Mouse (Mus musculus) bone marrow, adult 2 months (tissue): ENCODE measurements around the gene Cpne2. TPM values are rescaled to one million over a fixed set of nuclear protein-coding genes. Genes with fewer than 3 reads are reported as not detected.

Source experiments
- H3K27ac ChIP-seq: fragments of 200-500 bp; 2 replicates; pipeline ENCODE4 v1.5.1; 2012; ENCODE audit warnings: low read depth, mild to moderate bottlenecking, control low read depth, inconsistent platforms, low read length; ENCODE audit not compliant: control insufficient read depth, poor library complexity, insufficient read depth
- H3K4me1 ChIP-seq: fragments of 200-500 bp; 2 replicates; pipeline ENCODE4 v1.6.1; 2011; ENCODE audit warnings: low read length; ENCODE audit not compliant: control insufficient read depth, insufficient read depth
- H3K4me3 ChIP-seq: fragments of 200-500 bp; replicated peaks from 2 replicates; pipeline ENCODE3; 2011; ENCODE audit warnings: mild to moderate bottlenecking, low read depth, low read length, control low read depth; ENCODE audit not compliant: control insufficient read depth
- CTCF ChIP-seq: fragments of 200-500 bp; IDR thresholded peaks from 2 replicates; pipeline ENCODE4 v1.5.1; 2011; ENCODE audit warnings: low read length, control low read depth; ENCODE audit not compliant: control insufficient read depth, insufficient read depth
- POLR2A ChIP-seq: fragments of 200-500 bp; IDR thresholded peaks from 2 replicates; pipeline ENCODE4 v1.6.1; 2011; ENCODE audit warnings: low read depth, mild to moderate bottlenecking, control low read depth, low read length, borderline replicate concordance; ENCODE audit not compliant: control insufficient read depth
- WGBS: fragments of 180-500 bp; shearing (Covaris S2); methylation state at CpG from one replicate; pipeline ENCODE4 v1.1.7; 2018; 5-methylcytosine and 5-hydroxymethylcytosine counted together
- polyA plus RNA-seq: library from polyadenylated mRNA; stranded (reverse); fragments of >200 nt; gene quantifications from 2 replicates; pipeline ENCODE4 v1.2.4, GENCODE M21; 2011; ENCODE audit warnings: low replicate concordance; ENCODE audit not compliant: missing spikeins, insufficient read depth, insufficient read length

Cpne2 gene
- 23.4 and 36.1 TPM in 2 replicates for polyA plus RNA-seq

DNA sequence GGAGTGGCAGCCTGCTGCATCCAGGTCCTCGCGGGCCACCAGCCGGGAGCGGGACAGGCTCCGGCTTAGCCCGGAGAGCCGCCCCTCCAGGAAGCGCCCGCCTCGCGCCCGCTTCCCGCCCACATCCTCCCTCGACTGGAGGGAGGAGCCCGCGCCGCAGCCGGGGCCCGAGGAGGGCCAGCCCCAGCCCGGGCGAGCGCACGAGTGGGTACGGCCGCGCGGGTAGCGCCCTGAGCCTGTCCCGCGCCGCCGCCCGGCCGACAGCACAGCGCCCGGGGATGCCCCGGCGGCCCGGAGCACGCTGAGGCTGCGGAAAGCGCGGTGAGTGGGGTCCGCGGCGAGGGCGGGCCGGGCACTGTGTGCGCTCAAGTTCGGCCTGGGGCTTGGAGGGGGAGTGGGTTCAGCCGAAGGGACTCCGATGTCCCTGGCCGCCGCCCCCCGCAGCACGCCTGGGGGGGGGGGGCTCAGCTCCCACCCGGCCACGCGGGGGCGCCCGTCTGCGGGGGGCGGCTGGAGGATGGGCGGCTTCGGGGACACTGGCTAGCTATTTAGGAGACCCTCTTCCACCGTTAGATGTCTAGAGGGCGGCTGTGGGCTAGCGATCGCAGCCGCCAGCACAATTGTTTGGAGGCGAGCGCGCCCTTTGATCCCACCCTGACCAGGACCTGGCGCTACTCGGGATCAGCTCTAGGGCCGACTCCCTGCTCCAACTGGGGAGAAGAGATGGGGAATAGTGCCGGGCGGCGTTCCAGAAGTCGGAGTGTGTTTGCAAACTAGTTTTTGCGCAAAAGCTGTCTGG is at the start of gene Cpne2:
Gene Cpne2 (plus strand): TSS at position 118 of the 799 bp plus-strand sequence.
- Histone ChIP-seq H3K4me3 (peak within 1 kb of the TSS; percentile 73), H3K4me1 (peaks cover 5% of the 10 kb centered on the region; the same call in 1 of the 2 replicates), H3K27ac (peak within 1 kb of the TSS; percentile 93)
- under 1% methylated on average over 68 of the region's 81 CpGs for WGBS
- TF ChIP-seq POLR2A: peak; percentile 53; the same call in 1 of the 2 replicates
- TF ChIP-seq CTCF: no peak

DNA sequence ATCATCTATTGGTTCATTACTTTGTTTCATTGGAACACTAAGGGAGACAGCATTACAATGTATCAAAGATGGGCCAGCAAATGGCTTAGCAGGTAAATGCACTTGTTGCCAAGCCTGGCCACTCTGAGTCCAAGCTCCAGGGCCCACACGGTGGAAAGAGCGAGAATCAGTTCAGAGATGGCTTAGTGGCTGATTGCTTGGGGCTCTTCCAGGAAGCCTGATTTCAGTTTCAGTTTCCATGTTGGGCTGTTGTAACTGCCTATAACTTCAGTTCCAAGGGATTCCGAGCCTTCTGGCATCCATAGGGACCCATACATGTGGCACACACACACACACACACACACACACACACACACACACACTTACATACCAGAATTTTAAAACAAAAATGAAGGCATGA is 47.5 kb upstream of the Cpne2 start:
- H3K27ac ChIP-seq: no peak overlapping the region
- WGBS: 23% methylated on average over 3 of the region's 3 CpGs
- no peaks in the 10 kb centered on the region for H3K4me1 ChIP-seq
- TF ChIP-seq POLR2A (no peak), CTCF (no peak)
- no peak overlapping the region for H3K4me3 ChIP-seq

DNA sequence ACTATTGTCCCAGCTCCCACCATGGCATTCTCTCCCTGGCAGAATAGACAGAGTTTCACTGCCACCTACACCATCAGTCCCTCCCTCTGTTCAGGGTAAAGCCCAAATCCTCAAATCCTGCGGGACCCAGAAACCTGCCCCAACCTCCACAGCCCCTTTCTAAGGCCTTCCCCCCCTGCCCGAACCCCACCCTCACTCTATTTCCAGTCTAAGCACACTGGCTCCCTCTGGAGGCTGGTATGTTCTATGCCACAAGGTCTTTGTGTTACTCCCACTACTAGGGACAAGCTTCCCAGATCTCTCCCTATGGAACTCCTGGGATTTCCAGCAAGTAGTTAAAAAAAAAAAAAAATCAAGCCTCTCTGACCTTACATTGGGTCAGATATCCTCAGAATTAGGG is 46.9 kb upstream of the Cpne2 start:
- Histone ChIP-seq H3K4me1 (no peaks in the 10 kb centered on the region), H3K4me3 (no peak overlapping the region), H3K27ac (no peak overlapping the region)
- WGBS: 16% methylated on average over 2 of the region's 2 CpGs
- TF ChIP-seq CTCF (peak; percentile 42; the same call in 1 of the 2 replicates), POLR2A (no peak)

DNA sequence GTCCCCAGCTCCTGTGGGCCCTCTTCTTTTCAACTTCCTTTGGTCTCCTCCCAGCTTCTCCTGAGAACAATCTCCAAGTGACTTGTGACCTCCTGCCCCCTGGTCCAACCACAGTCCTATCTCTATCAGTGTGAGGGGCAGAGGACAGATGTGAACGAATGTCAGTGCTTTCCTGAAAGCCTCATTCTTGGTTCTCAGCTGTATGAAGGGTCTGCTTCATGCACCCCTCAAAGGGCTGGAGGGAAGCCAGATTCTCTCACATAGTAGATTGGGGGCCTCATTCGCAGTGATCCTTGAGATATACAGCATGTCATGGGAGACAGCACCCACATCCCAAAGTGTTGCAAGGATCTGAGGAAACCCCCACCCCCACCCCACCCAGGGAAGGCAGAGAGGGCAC is 44.8 kb upstream of the Cpne2 start:
- 78% methylated on average over 2 of the region's 2 CpGs for WGBS
- no peak overlapping the region for H3K4me3 ChIP-seq
- no peaks in the 10 kb centered on the region for H3K4me1 ChIP-seq
- no peak overlapping the region for H3K27ac ChIP-seq
- TF ChIP-seq POLR2A: no peak
- no peak for TF ChIP-seq CTCF

DNA sequence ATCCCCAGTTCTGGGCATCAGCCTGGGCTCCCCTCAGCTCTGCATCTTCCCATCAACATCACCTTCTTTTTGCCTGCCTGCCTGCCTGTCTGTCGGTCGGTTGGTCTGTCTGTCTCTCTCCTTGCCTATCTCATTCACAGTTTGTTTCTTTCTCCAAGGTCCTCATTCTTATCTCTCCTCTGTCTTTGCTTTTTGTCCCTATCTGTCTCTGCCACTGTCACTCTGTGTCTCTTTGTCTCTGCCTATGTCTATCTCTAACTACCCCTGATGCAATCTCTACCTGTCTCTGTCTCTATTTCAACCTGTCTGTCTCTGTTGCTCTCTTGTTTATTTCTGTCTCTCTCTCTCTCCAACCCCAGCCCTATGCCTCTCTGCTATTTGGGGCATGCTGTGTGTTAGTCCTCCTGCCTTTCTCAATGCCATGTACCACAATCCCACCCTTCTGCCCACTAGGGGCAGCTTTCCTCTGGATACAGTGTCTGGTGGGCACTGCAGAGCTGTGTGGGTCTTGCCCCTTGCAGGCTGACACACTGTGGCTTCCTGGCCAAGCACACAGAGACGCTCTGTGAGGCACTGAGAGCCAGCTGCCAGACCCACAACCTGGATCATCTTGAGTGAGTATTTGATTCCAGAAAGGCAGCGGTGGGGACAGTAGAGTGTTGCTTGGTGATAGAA is 42.8 kb upstream of the Cpne2 start:
- Histone ChIP-seq H3K27ac (no peak overlapping the region), H3K4me1 (no peaks in the 10 kb centered on the region), H3K4me3 (no peak overlapping the region)
- TF ChIP-seq POLR2A (no peak), CTCF (no peak)
- WGBS: 68% methylated on average over 4 of the region's 4 CpGs

DNA sequence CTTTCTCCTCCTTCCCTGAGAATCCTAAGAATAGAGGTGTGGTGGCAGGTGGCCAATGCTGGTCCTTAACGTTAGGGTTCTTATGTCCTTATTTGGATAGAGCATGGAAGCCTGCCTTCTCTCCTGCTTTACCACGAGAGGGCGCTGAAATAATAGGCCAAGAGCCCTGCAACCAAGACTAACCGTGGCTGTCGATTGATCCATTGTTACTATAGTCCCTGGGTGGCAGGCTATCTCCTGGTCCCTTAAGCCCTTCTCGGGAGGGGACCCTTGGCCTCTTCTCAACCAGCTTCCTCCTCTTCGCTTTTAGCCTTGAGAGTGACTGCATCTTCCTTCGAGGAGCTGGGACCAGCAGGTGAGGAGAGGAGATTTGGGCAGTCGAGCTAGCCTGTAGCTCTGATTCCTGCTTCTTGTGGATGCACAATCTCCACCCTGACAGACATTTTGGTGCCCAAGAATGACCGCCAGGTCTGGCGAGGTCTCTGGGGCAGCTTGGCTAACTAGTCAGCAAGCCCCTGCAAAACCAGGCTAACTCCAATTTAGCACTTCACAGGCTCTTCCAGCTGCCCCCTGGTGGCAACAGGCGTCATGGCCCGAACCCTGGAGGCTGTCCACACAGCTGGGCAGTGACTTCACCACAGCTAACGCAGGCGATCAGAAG is 40.6 kb upstream of the Cpne2 start:
- 26% methylated on average over 15 of the region's 15 CpGs for WGBS
- Histone ChIP-seq H3K4me1 (no peaks in the 10 kb centered on the region), H3K4me3 (no peak overlapping the region), H3K27ac (no peak overlapping the region)
- TF ChIP-seq POLR2A: no peak
- TF ChIP-seq CTCF: peak; percentile 87

DNA sequence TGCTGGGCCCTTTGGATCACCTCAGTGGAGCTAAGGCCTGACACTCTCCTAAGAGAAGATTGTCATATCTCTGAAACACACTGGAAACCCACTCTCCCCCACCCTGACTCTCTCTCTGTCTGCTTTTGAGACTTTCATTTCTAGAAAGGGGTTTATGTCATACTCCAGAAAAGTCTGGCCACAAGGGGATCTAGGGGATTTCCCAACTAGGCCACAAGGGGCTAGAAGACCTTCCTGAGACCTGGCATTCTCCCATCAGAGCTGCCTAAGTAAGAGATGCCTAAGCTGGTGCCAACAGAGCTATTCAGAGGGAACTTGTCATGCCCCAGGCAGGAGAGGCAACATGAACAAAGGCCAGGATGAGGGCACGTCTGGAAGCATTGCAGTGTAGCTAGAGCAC is 39.5 kb upstream of the Cpne2 start:
- no peak overlapping the region for H3K4me3 ChIP-seq
- H3K27ac ChIP-seq: no peak overlapping the region
- WGBS: 64% methylated on average over 1 of the region's 1 CpGs
- TF ChIP-seq POLR2A: no peak
- no peak for TF ChIP-seq CTCF
- H3K4me1 ChIP-seq: no peaks in the 10 kb centered on the region

DNA sequence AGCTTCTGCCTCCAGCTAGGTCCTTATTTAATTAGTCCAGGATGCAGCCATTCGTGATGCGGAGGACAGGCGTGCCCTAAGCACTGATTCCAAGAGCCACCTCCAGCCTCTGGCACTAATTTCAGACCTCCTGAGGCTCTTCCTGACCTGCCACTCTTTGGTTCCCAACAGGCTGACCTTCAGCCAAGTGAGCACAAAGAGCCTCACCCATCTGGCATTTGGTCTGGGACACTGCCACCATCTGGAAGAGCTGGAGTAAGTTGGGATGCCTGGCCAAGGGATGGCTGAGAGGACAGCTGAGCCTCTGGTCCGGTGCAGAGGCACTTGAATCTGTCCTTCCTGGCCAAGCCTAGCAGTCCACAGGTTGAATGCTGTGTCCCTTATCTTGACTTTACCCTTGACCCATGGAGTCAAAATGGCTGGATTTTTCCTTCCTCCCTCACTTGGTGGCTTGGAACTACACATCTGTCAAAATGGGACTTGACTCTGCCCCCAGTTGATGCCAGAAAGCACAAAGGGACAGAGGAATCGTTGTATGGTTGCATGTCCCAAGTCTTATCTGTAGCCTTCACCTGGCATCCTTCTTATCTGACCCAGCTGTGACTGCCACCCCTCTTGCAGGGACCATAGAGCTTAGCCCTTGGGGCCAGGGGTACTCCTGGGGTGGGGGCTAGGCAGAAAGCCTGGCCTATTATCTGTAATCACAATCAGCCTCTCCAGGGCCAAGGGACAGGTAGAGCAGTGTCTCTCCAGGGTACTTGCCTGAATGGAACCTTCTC is 17.2 kb upstream of the Cpne2 start:
- whole genome bisulfite sequencing: 82% methylated on average over 5 of the region's 5 CpGs
- H3K4me1 ChIP-seq: no peaks in the 10 kb centered on the region
- H3K4me3 ChIP-seq: no peak overlapping the region
- H3K27ac ChIP-seq: no peak overlapping the region
- no peak for TF ChIP-seq CTCF
- TF ChIP-seq POLR2A: no peak
